Mouse (Mus musculus) forebrain, embryonic 12.5 days (tissue): ENCODE results near the gene Gm11214. TPM values are rescaled to one million over a fixed set of nuclear protein-coding genes. Genes with fewer than 3 reads are reported as not detected.

Experiments used
- ATAC-seq: fragments of 200-750 bp; cut with Nextera tagmentation; 2 replicates; pipeline ENCODE4 v1.8.0; 2017; ENCODE audit warnings: moderate TSS enrichment; ENCODE audit not compliant: low FRiP score
- H3K27ac ChIP-seq: fragments of 300-500 bp; sonication (generic); 2 replicates; pipeline ENCODE4 v1.5.1; 2016; ENCODE audit warnings: mild to moderate bottlenecking
- H3K27me3 ChIP-seq: fragments of 300-500 bp; sonication (generic); 2 replicates; pipeline ENCODE4 v1.6.1; 2016; ENCODE audit warnings: mild to moderate bottlenecking
- H3K36me3 ChIP-seq: fragments of 300-500 bp; sonication (generic); replicated peaks from 2 replicates; pipeline ENCODE4 v1.6.1; 2016; ENCODE audit warnings: mild to moderate bottlenecking
- H3K4me1 ChIP-seq: fragments of 300-500 bp; sonication (generic); 2 replicates; pipeline ENCODE4 v1.6.1; 2016
- H3K4me2 ChIP-seq: fragments of 300-500 bp; sonication (generic); 2 replicates; pipeline ENCODE4 v1.6.1; 2016; ENCODE audit warnings: mild to moderate bottlenecking, moderate library complexity
- H3K4me3 ChIP-seq: fragments of 300-500 bp; sonication (generic); replicated peaks from 2 replicates; pipeline ENCODE4 v1.5.1; 2016; ENCODE audit warnings: mild to moderate bottlenecking
- H3K9ac ChIP-seq: fragments of 300-500 bp; sonication (generic); 2 replicates; pipeline ENCODE4 v1.6.1; 2016; ENCODE audit warnings: mild to moderate bottlenecking
- H3K9me3 ChIP-seq: fragments of 300-500 bp; sonication (generic); 2 replicates; pipeline ENCODE4 v1.6.1; 2016
- WGBS: fragments of 180-500 bp; shearing (Covaris S2); methylation state at CpG from one replicate; pipeline ENCODE4 v1.1.7; 2016; 5-methylcytosine and 5-hydroxymethylcytosine counted together
- polyA plus RNA-seq: library from polyadenylated mRNA; unstranded; fragments of >200 nt; fragmentation: Nextera tagmentation; extraction: Ambion mirVana; gene quantifications from 2 replicates; pipeline ENCODE4 v1.2.1, GENCODE M21; 2016

Gene Gm11214
- polyA plus RNA-seq, result not detected in 2 replicates

DNA sequence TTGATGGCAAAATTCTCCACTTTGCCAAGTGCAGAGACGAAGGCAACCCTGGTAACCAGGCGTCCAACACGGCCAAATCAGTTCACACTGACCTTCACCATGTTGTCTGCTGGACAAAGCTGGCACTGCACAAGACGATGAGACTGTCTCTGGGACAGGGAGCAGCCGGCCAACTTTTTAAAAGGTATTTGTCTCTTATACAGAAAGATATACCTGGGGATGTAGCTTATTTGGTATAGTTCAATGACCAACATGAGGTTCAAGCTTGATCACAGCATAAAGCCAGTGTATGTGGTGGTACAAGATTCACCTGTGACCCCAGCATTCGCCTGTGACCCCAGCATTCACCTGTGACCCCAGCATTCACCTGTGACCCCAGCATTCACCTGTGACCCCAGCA lies at the start of gene Gm11214:
Gm11214 (minus strand) TSS at position 101 of the 400 bp plus-strand sequence.
- Histone ChIP-seq H3K9ac (no peak within 1 kb of the TSS), H3K27me3 (no peaks in the 10 kb centered on the region), H3K4me2 (no peak within 1 kb of the TSS), H3K27ac (no peak within 1 kb of the TSS), H3K4me1 (no peaks in the 10 kb centered on the region), H3K4me3 (no peak within 1 kb of the TSS), H3K36me3 (no peaks in the 10 kb centered on the region), H3K9me3 (no peaks in the 10 kb centered on the region)
- ATAC-seq, result no peak
- 90% methylated on average over 6 of the region's 6 CpGs for WGBS

DNA sequence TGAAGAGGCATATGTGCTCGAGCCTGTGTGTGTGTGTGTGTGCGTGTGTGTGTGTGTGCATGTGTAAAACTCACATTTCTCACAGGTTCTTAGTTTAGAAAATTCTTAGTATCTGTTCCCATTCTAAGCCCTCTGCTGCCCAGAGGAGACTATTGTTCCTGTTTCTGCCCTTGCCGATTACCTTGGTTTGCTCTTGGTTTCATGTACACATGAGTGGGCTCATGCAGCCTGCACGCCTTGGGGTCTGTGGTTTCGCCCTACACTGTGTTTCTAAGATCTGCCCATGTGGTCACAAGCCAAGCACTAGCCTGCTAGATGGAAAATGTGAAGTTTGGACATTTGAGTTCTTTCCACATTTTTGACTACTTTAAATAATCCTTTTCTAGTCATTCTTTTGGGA lies 48.7 kb upstream of the Gm11214 start:
- H3K27me3 ChIP-seq, result no peaks in the 10 kb centered on the region
- ATAC-seq, result no peak
- WGBS, result 88% methylated on average over 5 of the region's 5 CpGs

DNA sequence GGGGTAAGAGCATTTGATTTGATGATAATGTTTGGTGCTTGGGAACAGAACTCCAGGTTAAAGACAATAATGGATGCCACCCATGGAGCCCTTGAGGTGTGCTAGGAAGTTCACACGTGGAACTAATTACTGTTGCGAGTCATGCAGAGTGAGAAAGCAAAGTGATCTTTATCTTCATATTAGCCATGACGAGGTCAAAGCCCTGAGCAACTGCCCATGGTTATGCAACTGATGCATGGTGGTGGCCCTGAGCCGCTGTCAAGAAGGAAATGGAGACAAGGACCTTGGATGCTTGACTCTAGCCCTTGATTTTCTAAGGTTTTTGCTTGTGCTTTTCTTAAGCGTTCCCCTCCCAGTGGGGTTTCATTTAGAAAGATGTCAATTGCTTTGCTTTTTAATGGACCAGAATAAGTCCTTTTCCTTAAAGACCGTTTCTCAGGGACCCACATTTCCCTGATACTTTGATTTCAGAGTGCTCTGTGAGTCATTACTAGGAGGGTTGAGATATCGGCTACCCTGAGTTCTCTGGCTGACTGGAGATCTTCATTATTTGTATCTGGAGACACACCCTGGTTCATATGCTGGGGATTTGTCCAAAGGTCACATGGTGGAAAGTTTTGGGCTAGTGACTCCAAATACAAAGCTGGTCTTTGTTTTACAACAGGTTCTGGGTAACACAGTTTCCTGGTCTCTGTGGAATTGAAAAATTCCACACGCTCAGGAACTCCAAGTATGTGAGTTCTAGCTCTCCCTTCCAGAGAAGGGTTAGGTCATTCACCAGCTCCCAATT lies 47.4 kb upstream of the Gm11214 start:
- Histone ChIP-seq H3K9me3 (no peaks in the 10 kb centered on the region), H3K4me2 (no peak overlapping the region), H3K36me3 (no peaks in the 10 kb centered on the region), H3K9ac (no peak overlapping the region), H3K4me3 (no peak overlapping the region), H3K27me3 (no peaks in the 10 kb centered on the region), H3K4me1 (no peaks in the 10 kb centered on the region), H3K27ac (no peak overlapping the region)
- ATAC-seq, result no peak
- WGBS, result 72% methylated on average over 8 of the region's 8 CpGs

More for the DNA sequence above, 48.7 kb upstream of the Gm11214 start:
- no peaks in the 10 kb centered on the region for H3K9me3 ChIP-seq
- no peaks in the 10 kb centered on the region for H3K36me3 ChIP-seq
- no peaks in the 10 kb centered on the region for H3K4me1 ChIP-seq
- no peak overlapping the region for H3K27ac ChIP-seq
- H3K4me3 ChIP-seq, result no peak overlapping the region
- no peak overlapping the region for H3K9ac ChIP-seq
- H3K4me2 ChIP-seq, result no peak overlapping the region

DNA sequence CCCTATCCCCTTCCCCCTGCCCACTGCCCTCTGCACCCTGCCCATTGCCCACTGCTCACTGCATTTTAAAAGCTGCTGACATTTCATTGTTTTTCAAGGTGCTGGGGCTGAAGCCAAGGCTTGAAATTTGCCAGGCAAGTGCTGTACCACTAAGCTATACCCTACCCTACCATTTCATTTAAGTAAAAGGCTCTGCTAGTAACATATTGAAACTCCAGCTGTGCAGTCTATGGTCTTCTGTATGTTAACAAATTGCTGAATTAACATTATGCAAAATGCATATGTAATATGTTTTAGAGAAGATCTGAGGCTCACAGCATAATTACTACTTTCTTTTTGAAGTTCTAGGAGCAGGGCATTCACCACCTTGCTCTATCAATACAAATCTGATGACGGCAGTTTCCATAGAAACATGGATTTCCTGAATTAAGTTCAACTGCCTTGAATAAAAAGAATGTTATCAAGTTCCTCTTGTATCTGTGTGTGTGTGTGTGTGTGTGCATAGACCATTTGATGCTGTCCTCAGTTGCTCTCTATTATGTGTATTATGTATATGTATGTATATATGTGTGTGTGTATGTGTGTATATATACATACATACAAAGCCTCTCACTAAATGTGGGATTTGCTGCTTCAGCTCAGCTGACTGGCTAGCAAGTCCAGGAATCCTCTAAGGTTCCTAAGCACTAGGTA lies 43.2 kb upstream of the Gm11214 start:
- H3K4me3 ChIP-seq, result no peak overlapping the region
- WGBS, result 74% methylated on average over 1 of the region's 1 CpGs
- no peak overlapping the region for H3K9ac ChIP-seq
- no peak overlapping the region for H3K4me2 ChIP-seq
- H3K27me3 ChIP-seq, result no peaks in the 10 kb centered on the region
- no peaks in the 10 kb centered on the region for H3K9me3 ChIP-seq
- H3K4me1 ChIP-seq, result no peaks in the 10 kb centered on the region
- H3K27ac ChIP-seq, result no peak overlapping the region
- no peak for ATAC-seq
- H3K36me3 ChIP-seq, result no peaks in the 10 kb centered on the region

DNA sequence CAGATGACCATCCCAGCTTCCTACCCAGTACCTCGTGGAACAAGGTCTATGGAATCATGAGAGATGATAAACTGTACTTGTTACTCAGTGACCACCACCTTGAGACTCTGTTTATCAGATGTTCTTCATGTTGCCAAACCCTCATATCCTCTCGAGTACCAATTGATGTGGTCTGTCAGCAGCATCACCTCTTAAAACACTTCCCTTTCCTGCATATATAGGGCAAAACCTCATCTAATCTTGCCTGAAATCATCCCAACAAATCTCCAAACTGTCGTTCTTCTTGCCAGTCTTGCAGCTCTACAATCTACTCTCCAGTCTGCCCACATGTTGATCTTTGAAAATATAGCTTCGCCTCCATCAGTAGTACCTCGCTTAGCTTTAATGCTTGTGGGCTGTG lies 41.1 kb upstream of the Gm11214 start:
- Histone ChIP-seq H3K9ac (no peak overlapping the region), H3K9me3 (no peaks in the 10 kb centered on the region), H3K4me3 (no peak overlapping the region), H3K36me3 (no peaks in the 10 kb centered on the region), H3K27ac (no peak overlapping the region), H3K4me1 (no peaks in the 10 kb centered on the region), H3K4me2 (no peak overlapping the region), H3K27me3 (no peaks in the 10 kb centered on the region)
- 78% methylated on average over 5 of the region's 5 CpGs for WGBS
- no peak for ATAC-seq

DNA sequence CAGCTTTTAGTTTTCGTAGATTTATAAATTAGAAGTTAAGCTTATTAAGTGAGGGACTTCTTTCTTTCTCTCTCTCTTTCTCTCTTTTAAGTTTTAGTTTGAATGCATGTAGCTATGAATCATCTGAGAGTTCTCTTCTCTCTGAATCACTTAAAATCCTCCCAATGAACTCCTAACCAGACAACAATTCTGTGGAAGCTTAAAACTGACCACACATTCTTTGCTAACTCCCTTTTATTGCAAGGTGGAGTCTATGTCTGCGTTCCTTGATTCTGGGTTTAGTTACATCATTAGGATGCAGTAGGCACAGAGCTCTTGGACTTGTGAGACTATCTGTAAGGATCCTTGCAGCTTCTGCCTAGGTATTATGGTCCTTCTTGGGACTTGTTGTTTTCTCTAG lies 40.5 kb upstream of the Gm11214 start:
- Histone ChIP-seq H3K9ac (no peak overlapping the region), H3K4me1 (no peaks in the 10 kb centered on the region), H3K4me3 (no peak overlapping the region), H3K27ac (no peak overlapping the region), H3K4me2 (no peak overlapping the region), H3K27me3 (no peaks in the 10 kb centered on the region), H3K36me3 (no peaks in the 10 kb centered on the region), H3K9me3 (no peaks in the 10 kb centered on the region)
- 88% methylated on average over 2 of the region's 2 CpGs for WGBS
- ATAC-seq, result no peak

DNA sequence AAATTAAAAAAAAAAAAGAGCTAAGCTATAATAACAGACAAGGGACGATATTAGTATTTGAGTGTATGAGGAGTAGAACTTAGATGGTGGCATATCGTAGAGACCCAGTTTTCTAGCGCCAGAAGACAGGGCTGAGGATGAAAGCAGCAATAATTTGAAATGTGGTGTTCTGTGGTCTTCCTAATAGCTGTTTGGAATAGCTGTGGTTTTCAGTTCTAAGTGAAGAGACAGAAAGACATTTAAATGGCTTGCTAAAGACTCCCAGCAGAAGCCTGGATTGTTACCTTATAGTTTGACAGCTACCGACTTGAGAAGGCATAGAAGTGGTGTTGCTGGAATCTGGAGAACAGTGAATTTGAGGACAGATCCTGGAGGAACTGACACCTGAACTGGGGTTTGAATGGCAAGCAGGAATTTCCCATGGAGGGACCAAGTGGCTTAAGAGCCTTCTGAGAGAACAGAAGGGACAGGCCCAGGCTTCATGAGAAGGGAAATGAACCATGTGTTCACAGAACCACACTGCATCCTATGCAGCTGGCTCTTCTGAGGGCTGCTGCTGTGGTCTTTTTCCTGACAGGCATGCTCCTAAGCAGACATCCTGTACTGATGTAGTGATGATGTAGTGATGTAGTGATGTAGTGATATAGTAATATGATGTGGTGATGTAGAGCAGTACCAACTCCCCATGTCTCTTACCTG lies 39.0 kb upstream of the Gm11214 start:
- H3K27ac ChIP-seq, result no peak overlapping the region
- H3K4me1 ChIP-seq, result no peaks in the 10 kb centered on the region
- no peak overlapping the region for H3K4me3 ChIP-seq
- 90% methylated on average over 4 of the region's 4 CpGs for WGBS
- no peak for ATAC-seq
- H3K9ac ChIP-seq, result no peak overlapping the region
- no peaks in the 10 kb centered on the region for H3K27me3 ChIP-seq
- no peaks in the 10 kb centered on the region for H3K9me3 ChIP-seq
- H3K36me3 ChIP-seq, result no peaks in the 10 kb centered on the region
- no peak overlapping the region for H3K4me2 ChIP-seq

DNA sequence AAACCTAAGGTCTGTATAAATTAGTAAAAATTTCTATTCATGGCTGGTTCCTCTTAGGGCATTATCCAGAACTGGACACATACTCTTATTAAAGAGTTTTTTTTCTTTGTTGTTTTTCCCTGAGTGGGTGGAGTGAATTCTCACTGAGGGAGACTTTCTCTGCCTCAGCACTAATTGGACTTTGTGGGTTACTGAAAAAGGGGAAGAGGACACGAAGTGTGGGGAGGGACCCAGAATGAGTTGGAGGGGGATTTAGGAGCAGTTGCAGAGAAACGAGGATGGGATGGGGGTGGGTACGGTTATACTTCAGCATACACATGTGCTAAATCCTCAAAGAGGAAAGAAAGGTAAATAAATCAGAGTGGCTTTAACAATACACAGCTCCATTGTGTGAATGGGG lies 36.6 kb upstream of the Gm11214 start:
- Histone ChIP-seq H3K9me3 (no peaks in the 10 kb centered on the region), H3K27me3 (no peaks in the 10 kb centered on the region), H3K36me3 (no peaks in the 10 kb centered on the region), H3K27ac (no peak overlapping the region), H3K4me3 (no peak overlapping the region), H3K4me1 (no peaks in the 10 kb centered on the region), H3K4me2 (no peak overlapping the region), H3K9ac (no peak overlapping the region)
- ATAC-seq, result no peak
- WGBS, result 56% methylated on average over 3 of the region's 3 CpGs

DNA sequence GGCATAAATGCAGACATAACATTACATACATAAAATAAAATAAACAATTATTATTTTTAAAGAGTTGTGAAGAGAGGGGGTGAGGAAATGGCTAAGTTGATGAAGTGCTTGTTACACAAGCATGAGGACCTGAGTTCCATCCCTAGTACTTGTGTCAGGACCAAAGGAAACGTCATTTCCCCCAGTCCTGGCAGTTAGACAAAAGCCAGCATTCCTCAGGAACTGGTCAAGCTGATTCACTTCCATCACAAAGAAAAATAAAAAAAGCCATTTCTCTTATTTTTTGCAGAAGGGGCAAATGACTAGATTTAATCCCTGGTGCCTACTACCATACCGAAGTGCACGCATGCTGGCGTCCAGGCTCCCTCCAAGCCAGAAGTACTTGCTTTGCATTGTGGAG lies 33.7 kb upstream of the Gm11214 start:
- Histone ChIP-seq H3K9ac (no peak overlapping the region), H3K27me3 (no peaks in the 10 kb centered on the region), H3K36me3 (no peaks in the 10 kb centered on the region), H3K27ac (no peak overlapping the region), H3K4me3 (no peak overlapping the region), H3K4me1 (no peaks in the 10 kb centered on the region), H3K9me3 (no peaks in the 10 kb centered on the region), H3K4me2 (no peak overlapping the region)
- ATAC-seq, result no peak
- WGBS, result 92% methylated on average over 4 of the region's 4 CpGs

DNA sequence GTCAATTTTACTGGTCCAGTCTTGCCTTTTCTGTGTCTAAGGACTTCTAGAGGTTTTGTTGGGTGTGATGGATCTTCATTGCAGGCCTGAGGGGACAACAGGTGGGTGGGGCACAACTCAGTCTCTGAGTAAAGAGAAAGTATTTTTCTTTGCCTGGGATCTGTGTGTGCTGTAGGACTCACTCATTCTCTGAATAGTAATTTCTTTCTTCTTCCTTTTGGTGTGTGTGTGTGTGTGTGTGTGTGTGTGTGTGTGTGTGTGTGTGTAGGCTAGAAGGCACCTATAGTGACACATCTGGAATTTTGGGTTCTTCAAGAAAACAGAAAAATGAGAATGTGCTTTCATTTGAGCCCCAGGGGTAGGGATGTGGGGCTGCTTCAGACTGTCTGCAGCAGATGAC lies 29.2 kb upstream of the Gm11214 start:
- H3K36me3 ChIP-seq, result no peaks in the 10 kb centered on the region
- no peaks in the 10 kb centered on the region for H3K27me3 ChIP-seq
- H3K4me3 ChIP-seq, result no peak overlapping the region
- H3K27ac ChIP-seq, result no peak overlapping the region
- no peak for ATAC-seq
- no peak overlapping the region for H3K4me2 ChIP-seq
- no peak overlapping the region for H3K9ac ChIP-seq
- H3K4me1 ChIP-seq, result no peaks in the 10 kb centered on the region
- no peaks in the 10 kb centered on the region for H3K9me3 ChIP-seq

DNA sequence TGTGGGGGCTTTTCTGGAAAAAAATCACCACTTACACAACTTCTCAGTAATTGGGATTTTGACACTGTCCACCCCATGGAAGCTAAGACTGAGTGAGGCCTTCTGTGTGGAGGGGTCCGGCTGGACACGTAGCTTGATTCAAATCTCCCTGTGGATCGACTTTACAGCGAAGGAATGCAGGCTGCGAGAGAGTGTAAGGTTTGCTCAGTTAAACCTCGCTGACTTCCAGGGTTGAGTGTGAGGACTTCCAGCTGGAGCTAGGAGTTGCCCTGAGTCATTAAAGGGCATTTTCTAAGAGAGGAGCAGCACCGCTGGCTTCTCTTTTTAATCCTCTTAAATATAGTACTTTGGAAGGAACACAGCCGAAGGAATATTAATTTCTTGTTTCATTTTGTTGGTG lies 24.2 kb upstream of the Gm11214 start:
- Histone ChIP-seq H3K27me3 (no peaks in the 10 kb centered on the region), H3K36me3 (no peaks in the 10 kb centered on the region), H3K4me1 (no peaks in the 10 kb centered on the region), H3K4me2 (no peak overlapping the region), H3K9me3 (no peaks in the 10 kb centered on the region), H3K9ac (no peak overlapping the region), H3K4me3 (no peak overlapping the region), H3K27ac (no peak overlapping the region)
- 76% methylated on average over 8 of the region's 8 CpGs for WGBS
- no peak for ATAC-seq

DNA sequence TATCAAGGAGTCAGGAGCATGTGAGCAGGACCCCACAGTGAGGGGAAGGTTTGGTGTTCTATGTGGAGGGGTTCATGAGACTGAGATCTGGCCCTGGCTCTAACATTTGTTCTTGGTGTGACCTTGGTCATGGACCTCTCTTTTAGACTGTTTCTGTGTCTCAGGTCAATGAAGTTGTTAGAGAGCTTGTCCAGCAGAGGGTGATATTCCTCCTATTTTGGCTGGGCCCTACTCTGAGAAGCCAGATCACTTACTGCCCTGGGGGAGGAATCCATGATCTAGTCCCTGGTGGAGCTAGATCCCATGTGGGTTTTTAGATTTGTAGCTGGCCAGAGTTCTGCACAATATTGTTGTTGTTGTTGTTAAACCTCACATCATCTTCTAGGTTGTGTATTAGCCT lies 23.0 kb upstream of the Gm11214 start:
- Histone ChIP-seq H3K27me3 (no peaks in the 10 kb centered on the region), H3K9me3 (no peaks in the 10 kb centered on the region), H3K4me1 (no peaks in the 10 kb centered on the region), H3K9ac (no peak overlapping the region), H3K4me3 (no peak overlapping the region), H3K4me2 (no peak overlapping the region), H3K27ac (no peak overlapping the region), H3K36me3 (no peaks in the 10 kb centered on the region)
- no peak for ATAC-seq

DNA sequence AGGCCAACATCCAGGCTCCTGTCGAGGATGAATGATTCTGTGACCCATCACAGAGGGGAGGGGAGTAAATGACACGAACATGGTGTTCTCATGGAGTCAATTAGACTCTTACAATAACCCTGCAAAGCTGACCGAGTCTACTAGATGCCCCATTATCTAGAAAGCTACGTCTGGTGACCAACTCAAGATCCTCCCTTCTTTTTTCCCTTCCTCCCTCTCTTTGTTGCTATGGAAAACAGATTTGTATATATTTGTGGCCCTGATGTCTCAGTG lies 22.0 kb upstream of the Gm11214 start:
- Histone ChIP-seq H3K4me1 (no peaks in the 10 kb centered on the region), H3K27ac (no peak overlapping the region), H3K4me3 (no peak overlapping the region), H3K9ac (no peak overlapping the region), H3K27me3 (no peaks in the 10 kb centered on the region), H3K4me2 (no peak overlapping the region), H3K9me3 (no peaks in the 10 kb centered on the region), H3K36me3 (no peaks in the 10 kb centered on the region)
- no peak for ATAC-seq
- WGBS, result 64% methylated on average over 4 of the region's 4 CpGs
